Mouse (Mus musculus) kidney, embryonic 15.5 days (tissue): ENCODE data around the gene Bmpr1a. TPM values are rescaled to one million over a fixed set of nuclear protein-coding genes. Genes with fewer than 3 reads are reported as not detected.
"Not testable (repeated sequence)": the region's sequence is repeated elsewhere in the genome, so short reads cannot be mapped to it uniquely, and the experiment has no call there.

Experiments
- ATAC-seq: fragments of 200-750 bp; cut with Nextera tagmentation; replicated peaks from 2 replicates; pipeline ENCODE4 v1.8.0; 2017; ENCODE audit warnings: moderate TSS enrichment; ENCODE audit not compliant: low FRiP score
- H3K27ac ChIP-seq: fragments of 300-500 bp; sonication (generic); 2 replicates; pipeline ENCODE4 v1.5.1; 2015; ENCODE audit warnings: mild to moderate bottlenecking, inconsistent platforms
- H3K27me3 ChIP-seq: fragments of 300-500 bp; sonication (generic); 2 replicates; pipeline ENCODE4 v1.6.1; 2015; ENCODE audit warnings: inconsistent platforms
- H3K36me3 ChIP-seq: fragments of 300-500 bp; sonication (generic); 2 replicates; pipeline ENCODE4 v1.6.1; 2015; ENCODE audit warnings: inconsistent platforms
- H3K4me1 ChIP-seq: fragments of 300-500 bp; sonication (generic); 2 replicates; pipeline ENCODE4 v1.6.1; 2015; ENCODE audit warnings: inconsistent platforms
- H3K4me2 ChIP-seq: fragments of 300-500 bp; sonication (generic); 2 replicates; pipeline ENCODE4 v1.6.1; 2015; ENCODE audit warnings: moderate library complexity, mild to moderate bottlenecking, inconsistent platforms
- H3K4me3 ChIP-seq: fragments of 300-500 bp; sonication (generic); replicated peaks from 2 replicates; pipeline ENCODE4 v1.5.1; 2015; ENCODE audit warnings: mild to moderate bottlenecking, inconsistent platforms
- H3K9ac ChIP-seq: fragments of 300-500 bp; sonication (generic); 2 replicates; pipeline ENCODE4 v1.6.1; 2015; ENCODE audit warnings: mild to moderate bottlenecking, inconsistent platforms
- H3K9me3 ChIP-seq: fragments of 300-500 bp; sonication (generic); replicated peaks from 2 replicates; pipeline ENCODE4 v1.6.1; 2016; ENCODE audit warnings: inconsistent platforms
- WGBS: fragments of 180-500 bp; shearing (Covaris S2); methylation state at CpG from one replicate; pipeline ENCODE4 v1.1.7; 2015; ENCODE audit warnings: mixed read lengths; 5-methylcytosine and 5-hydroxymethylcytosine counted together
- polyA plus RNA-seq: library from polyadenylated mRNA; unstranded; fragments of >200 nt; fragmentation: Nextera tagmentation; extraction: Ambion mirVana; gene quantifications from 2 replicates; pipeline ENCODE4 v1.2.1, GENCODE M21; 2015

Gene Bmpr1a
- polyA plus RNA-seq, 1 experiment from 2014 or later: 47.7 TPM

GRCm38 (mm10) chr14:34446624-34447023 lies 56.5 kb downstream of the Bmpr1a start:
- Histone ChIP-seq H3K4me1 (peaks cover 20% of the 10 kb centered on the region), H3K9ac (no peak overlapping the region), H3K4me2 (no peak overlapping the region), H3K9me3 (no peaks in the 10 kb centered on the region), H3K4me3 (no peak overlapping the region), H3K27me3 (no peaks in the 10 kb centered on the region), H3K27ac (no peak overlapping the region), H3K36me3 (peaks cover 30% of the 10 kb centered on the region)
- no peak for ATAC-seq
- whole genome bisulfite sequencing: 93% methylated on average over 6 of the region's 6 CpGs

GRCm38 (mm10) chr14:34445348-34445747 lies 57.8 kb downstream of the Bmpr1a start:
- peaks cover 39% of the 10 kb centered on the region for H3K36me3 ChIP-seq
- WGBS: 83% methylated on average over 3 of the region's 3 CpGs
- H3K9ac ChIP-seq: no peak overlapping the region
- no peaks in the 10 kb centered on the region for H3K27me3 ChIP-seq
- H3K4me2 ChIP-seq: no peak overlapping the region
- peaks cover 18% of the 10 kb centered on the region for H3K4me1 ChIP-seq
- H3K27ac ChIP-seq: no peak overlapping the region
- no peak for ATAC-seq
- no peak overlapping the region for H3K4me3 ChIP-seq
- H3K9me3 ChIP-seq: no peaks in the 10 kb centered on the region

- no peak overlapping the region for H3K4me2 ChIP-seq
- H3K9me3 ChIP-seq: no peaks in the 10 kb centered on the region
- peaks cover 13% of the 10 kb centered on the region for H3K4me1 ChIP-seq
- H3K27me3 ChIP-seq: no peaks in the 10 kb centered on the region
- H3K9ac ChIP-seq: no peak overlapping the region
- no peak overlapping the region for H3K27ac ChIP-seq
- H3K36me3 ChIP-seq: peaks cover 43% of the 10 kb centered on the region
- no peak overlapping the region for H3K4me3 ChIP-seq
- no peak for ATAC-seq
Measured at GRCm38 (mm10) chr14:34444924-34445323, 58.2 kb downstream of the Bmpr1a start.

GRCm38 (mm10) chr14:34444368-34444767 lies 58.8 kb downstream of the Bmpr1a start:
- Histone ChIP-seq H3K4me1 (peaks cover 8% of the 10 kb centered on the region), H3K27me3 (no peaks in the 10 kb centered on the region), H3K4me2 (no peak overlapping the region), H3K27ac (no peak overlapping the region), H3K9me3 (no peaks in the 10 kb centered on the region), H3K4me3 (no peak overlapping the region), H3K36me3 (peaks cover 48% of the 10 kb centered on the region), H3K9ac (no peak overlapping the region)
- ATAC-seq: no peak
- 83% methylated on average over 5 of the region's 5 CpGs for WGBS

- H3K4me1 ChIP-seq: peaks cover 7% of the 10 kb centered on the region; the same call in 1 of the 2 replicates
- no peak overlapping the region for H3K4me2 ChIP-seq
- no peaks in the 10 kb centered on the region for H3K9me3 ChIP-seq
- H3K36me3 ChIP-seq: peaks cover 51% of the 10 kb centered on the region
- no peak overlapping the region for H3K4me3 ChIP-seq
- no peak overlapping the region for H3K9ac ChIP-seq
- H3K27me3 ChIP-seq: no peaks in the 10 kb centered on the region
- WGBS: 42% methylated on average over 4 of the region's 4 CpGs
- ATAC-seq: 0 out of 2 replicates have a peak, but pooled peaks have one; percentile 36
- peak overlapping the region; percentile 49 for H3K27ac ChIP-seq
Measured at GRCm38 (mm10) chr14:34442531-34442930, 60.6 kb downstream of the Bmpr1a start.

- Histone ChIP-seq H3K4me3 (no peak overlapping the region), H3K9me3 (no peaks in the 10 kb centered on the region), H3K9ac (no peak overlapping the region), H3K4me1 (peaks cover 7% of the 10 kb centered on the region; the same call in 1 of the 2 replicates), H3K27me3 (no peaks in the 10 kb centered on the region), H3K4me2 (no peak overlapping the region), H3K36me3 (peaks cover 54% of the 10 kb centered on the region), H3K27ac (no peak overlapping the region)
- no peak for ATAC-seq
- 87% methylated on average over 3 of the region's 3 CpGs for WGBS
Measured at GRCm38 (mm10) chr14:34440526-34441066, 62.5 kb downstream of the Bmpr1a start.

GRCm38 (mm10) chr14:34429069-34429468 lies 74.1 kb downstream of the Bmpr1a start:
- Histone ChIP-seq H3K36me3 (peaks cover 75% of the 10 kb centered on the region), H3K27me3 (no peaks in the 10 kb centered on the region), H3K4me3 (no peak overlapping the region), H3K4me2 (no peak overlapping the region), H3K9me3 (no peaks in the 10 kb centered on the region), H3K9ac (no peak overlapping the region), H3K27ac (no peak overlapping the region), H3K4me1 (no peaks in the 10 kb centered on the region)
- WGBS: 84% methylated on average over 1 of the region's 1 CpGs
- no peak for ATAC-seq

- Histone ChIP-seq H3K27ac (no peak overlapping the region), H3K4me2 (no peak overlapping the region), H3K4me1 (no peaks in the 10 kb centered on the region), H3K9me3 (no peaks in the 10 kb centered on the region), H3K4me3 (no peak overlapping the region), H3K36me3 (peaks cover 79% of the 10 kb centered on the region), H3K27me3 (no peaks in the 10 kb centered on the region), H3K9ac (no peak overlapping the region)
- ATAC-seq: no peak
- whole genome bisulfite sequencing: 96% methylated on average over 3 of the region's 3 CpGs
Measured at GRCm38 (mm10) chr14:34428274-34428673, 74.9 kb downstream of the Bmpr1a start.

- Histone ChIP-seq H3K4me1 (0 out of 2 replicates have a peak, but pooled peaks cover 4% of the 10 kb centered on the region), H3K27ac (no peak overlapping the region), H3K36me3 (peaks cover 87% of the 10 kb centered on the region), H3K9ac (no peak overlapping the region), H3K9me3 (no peaks in the 10 kb centered on the region), H3K4me2 (no peak overlapping the region), H3K4me3 (no peak overlapping the region), H3K27me3 (no peaks in the 10 kb centered on the region)
- ATAC-seq: no peak
- WGBS: 88% methylated on average over 1 of the region's 1 CpGs
Measured at GRCm38 (mm10) chr14:34421078-34421477, 82.1 kb downstream of the Bmpr1a start.

GRCm38 (mm10) chr14:34417501-34417900 lies 85.6 kb downstream of the Bmpr1a start:
- ATAC-seq: no peak
- H3K9me3 ChIP-seq: no peaks in the 10 kb centered on the region
- H3K4me2 ChIP-seq: no peak overlapping the region
- no peak overlapping the region for H3K9ac ChIP-seq
- no peaks in the 10 kb centered on the region for H3K27me3 ChIP-seq
- 89% methylated on average over 5 of the region's 5 CpGs for WGBS
- 0 out of 2 replicates have a peak, but pooled peaks cover 2% of the 10 kb centered on the region for H3K4me1 ChIP-seq
- H3K4me3 ChIP-seq: no peak overlapping the region
- no peak overlapping the region for H3K27ac ChIP-seq
- H3K36me3 ChIP-seq: peaks cover 81% of the 10 kb centered on the region

GRCm38 (mm10) chr14:34416946-34417345 lies 86.2 kb downstream of the Bmpr1a start:
- ATAC-seq, H3K27me3 ChIP-seq, H3K27ac ChIP-seq, H3K4me3 ChIP-seq, H3K9ac ChIP-seq, H3K9me3 ChIP-seq, H3K4me1 ChIP-seq, H3K4me2 ChIP-seq: not testable (repeated sequence)
- 94% methylated on average over 4 of the region's 4 CpGs for WGBS
- peaks cover 82% of the 10 kb centered on the region for H3K36me3 ChIP-seq

- Histone ChIP-seq H3K9me3 (no peaks in the 10 kb centered on the region), H3K4me1 (no peaks in the 10 kb centered on the region), H3K36me3 (peaks cover 79% of the 10 kb centered on the region), H3K27me3 (no peaks in the 10 kb centered on the region), H3K27ac (no peak overlapping the region), H3K4me3 (no peak overlapping the region), H3K4me2 (no peak overlapping the region), H3K9ac (no peak overlapping the region)
- 89% methylated on average over 7 of the region's 7 CpGs for WGBS
- no peak for ATAC-seq
Measured at GRCm38 (mm10) chr14:34412164-34412896, 90.8 kb downstream of the Bmpr1a start.
